Mouse (Mus musculus) small intestine, adult 2 months (tissue): Measurements from ENCODE around the gene Ralbp1.

Source experiments
- CTCF ChIP-seq: fragments of 200-500 bp; IDR thresholded peaks from 2 replicates; pipeline ENCODE4 v1.5.1; 2012; ENCODE audit warnings: low read depth, mild to moderate bottlenecking, control low read depth, inconsistent platforms, low read length, moderate library complexity, mixed read lengths; ENCODE audit not compliant: insufficient replicate concordance, insufficient read length; ENCODE audit errors: extremely low read depth
- POLR2A ChIP-seq: fragments of 200-500 bp; IDR thresholded peaks from 2 replicates; pipeline ENCODE4 v1.6.1; 2012; ENCODE audit warnings: low read depth, mild to moderate bottlenecking, control low read depth, inconsistent platforms, low read length, moderate library complexity

- TF ChIP-seq CTCF (no peak), POLR2A (no peak)
Measured at GRCm38 (mm10) chr17:65853326-65853725, 32.3 kb downstream of the Ralbp1 start.
